Mouse (Mus musculus) liver, embryonic 14.5 days (tissue): ENCODE measurements around the gene Palld.

ENCODE experiments used
- CTCF ChIP-seq: IDR thresholded peaks from 2 replicates; pipeline ENCODE4 v1.5.1; 2016; ENCODE audit warnings: antibody characterized with exemption, low read depth, control low read depth
- EP300 ChIP-seq: IDR thresholded peaks from 2 replicates; pipeline ENCODE4 v1.6.1; 2016; ENCODE audit warnings: antibody characterized with exemption, low read depth

DNA sequence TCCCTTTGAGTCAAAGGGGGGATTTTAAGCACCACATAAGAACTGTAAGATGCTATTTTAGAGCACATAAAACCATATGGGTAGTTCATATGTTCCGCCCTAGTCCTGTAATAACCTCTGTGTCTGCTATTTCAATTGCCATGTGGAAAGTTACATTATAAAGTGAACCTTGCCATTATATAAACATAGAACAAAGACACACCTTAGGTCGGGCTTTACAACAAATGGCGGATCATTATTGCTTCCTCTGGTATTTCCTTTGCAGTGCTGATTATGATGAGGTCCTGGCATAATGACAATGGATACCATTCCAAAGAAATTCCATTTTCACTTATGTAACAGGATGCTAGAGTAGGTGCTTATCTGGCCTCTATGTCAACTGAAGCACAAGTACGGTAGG, 70.5 kb downstream of the Palld start:
- TF ChIP-seq CTCF (no peak), EP300 (no peak)
